In the genomic region with DNA sequence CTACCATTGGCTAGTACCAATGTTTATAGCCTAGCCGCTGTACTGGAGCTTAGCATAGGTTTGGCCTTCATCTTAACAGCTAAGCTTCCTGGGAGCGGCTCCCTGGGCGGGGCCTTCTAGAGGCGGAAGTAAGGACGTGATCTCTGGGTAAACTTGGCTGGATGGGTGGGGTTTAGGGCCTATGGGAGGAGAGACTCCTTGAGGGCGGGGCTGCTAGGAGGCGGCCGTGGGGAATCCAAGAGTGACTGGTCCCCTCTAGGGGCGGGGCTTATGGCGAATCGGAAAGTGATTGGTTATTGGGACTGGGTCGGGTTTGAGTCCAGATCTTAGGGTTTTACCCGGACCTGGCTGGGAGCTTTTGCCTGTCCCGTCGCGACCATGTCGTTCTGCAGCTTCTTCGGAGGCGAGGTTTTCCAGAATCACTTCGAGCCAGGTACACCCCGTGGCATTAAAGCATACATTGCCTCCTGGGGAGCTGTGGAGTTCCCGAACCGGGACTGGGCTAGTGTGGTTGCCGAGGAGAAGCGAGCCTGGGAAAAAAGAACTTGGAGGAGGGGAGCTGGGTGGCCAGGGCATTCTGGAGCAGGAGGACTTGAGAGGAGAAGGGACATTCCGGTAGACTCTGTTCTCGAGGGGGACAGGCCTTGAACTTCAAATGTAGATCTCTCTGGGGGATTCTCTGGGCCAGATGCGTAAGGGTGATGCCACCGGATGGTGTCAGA, we compare ENCODE assay signal across 8 mouse cellular contexts. TPM values are rescaled to one million over a fixed set of nuclear protein-coding genes. Genes with fewer than 3 reads are reported as not detected.
DNase-seq lines count a peak whose midpoint lies in the region; ATAC-seq lines count a peak whose summit lies in the region.

A gene (plus strand): TSS at position 313 of the 722 bp plus-strand sequence.

- peak; percentile 95 for ATAC-seq in megakaryocyte progenitor cell, adult 5-6 weeks (replicated peaks; ENCODE audit: poor library complexity)

- DNase-seq in adipocyte (ENCODE audit: low spot score), result peak; percentile 100
- peak; percentile 98 for DNase-seq in embryo, embryonic 10 days (ENCODE audit: low spot score)
- DNase-seq in gastrocnemius, postnatal 10 days, result peak; percentile 88
- peak; percentile 99 for DNase-seq in induced T-regulatory cell, adult 2 months (ENCODE audit: low read depth)
- peak; percentile 89 to 96 for DNase-seq in left cerebral cortex, adult 9 months (ENCODE audit: low spot score in 2 of 2)
- DNase-seq in right cerebral cortex, postnatal 14 days, result peak; percentile 90
- DNase-seq in urinary bladder, postnatal 36 days (ENCODE audit: low spot score in 2 of 2), result peak; percentile 96 to 97

RNA-seq across cellular contexts. Expression of the gene that starts here (rescaled TPM):
- total RNA-seq in gastrocnemius, postnatal 10 days (2021), result 100 to 1,000 TPM; 127 to 132 TPM
- 378 and 438 TPM in 2 replicates for total RNA-seq in megakaryocyte progenitor cell, adult 5-6 weeks (2015)
- 155 and 224 TPM in 2 replicates for total RNA-seq in megakaryocyte progenitor cell, adult 5-6 weeks (2017)

Comparison
In these comparisons a context has a peak if more than half of its experiments do, and no peak if none do; other contexts are left out.
1. Peak in every context shown above with its lines: DNase-seq and ATAC-seq.